ENCODE assay signal across 10 mouse cellular contexts in the genomic region with DNA sequence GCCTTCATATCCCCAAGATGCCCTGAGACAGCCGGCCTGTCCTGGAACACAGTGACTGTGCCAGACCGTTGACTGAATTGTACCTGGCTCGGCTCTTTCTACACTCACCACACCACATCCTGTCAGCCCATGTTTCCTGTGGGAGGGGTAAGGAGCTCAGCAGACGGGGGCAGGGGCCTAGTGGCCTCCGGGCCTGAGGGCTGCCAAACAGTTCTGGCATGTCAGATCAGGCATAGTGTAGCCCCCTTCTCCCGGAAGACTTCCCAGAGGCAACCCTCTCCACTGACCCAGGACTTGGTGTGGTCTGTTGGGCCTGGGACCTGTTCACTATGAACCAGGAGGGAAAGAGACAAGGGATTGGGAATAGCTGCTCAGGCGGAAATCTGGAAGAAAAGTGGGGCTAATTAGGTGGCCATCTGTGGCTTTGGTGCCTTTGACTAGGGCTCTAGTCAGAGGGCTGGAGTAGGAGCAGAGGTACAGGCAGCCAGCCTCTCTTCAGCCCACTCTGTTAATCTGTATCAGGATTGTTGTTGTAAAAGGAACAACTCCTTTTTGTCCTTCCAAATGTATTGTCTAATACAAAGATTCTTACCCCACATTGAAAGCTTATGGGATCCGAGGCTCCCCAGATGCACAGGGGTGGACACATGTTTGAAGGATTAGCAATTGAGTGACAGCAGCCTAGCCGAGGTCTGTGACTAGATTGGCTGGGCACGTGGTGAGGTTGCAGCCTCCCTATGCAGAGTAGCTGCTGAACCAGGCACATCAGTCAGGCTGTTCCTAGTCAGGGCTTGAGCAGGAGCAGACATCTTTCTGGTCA. TPM values are rescaled to one million over a fixed set of nuclear protein-coding genes. Genes with fewer than 3 reads are reported as not detected.
DNase-seq lines count a peak whose midpoint lies in the region; ATAC-seq and TF ChIP-seq lines count a peak whose summit lies in the region.
"Had no signal": no experiment of that assay in that cellular context is flagged by ENCODE, and none has a peak within 500 bp of the region (broad histone marks: within the 10 kb centered on the region; RNA-seq: fewer than 3 reads in every experiment).

No protein-coding gene starts in this region.

- no peaks in the 10 kb centered on the region for H3K9me3 ChIP-seq in limb, embryonic 10.5 days (replicated peaks)
- H3K9me3 ChIP-seq: neural tube, embryonic 12.5 days had no signal

- no peaks in the 10 kb centered on the region for H3K79me2 ChIP-seq in myocyte (ENCODE audit: control insufficient read depth, insufficient read depth)

- peak; percentile 39 for DNase-seq in adrenal gland, postnatal 14 days
- no peak for DNase-seq in adrenal gland, adult 2 months
- peak; percentile 80 for DNase-seq in T-cell, adult 2 months (ENCODE audit: low spot score)
- DNase-seq in limb, embryonic 10.5 days (ENCODE audit: low spot score), result no peak
- no peak for DNase-seq in ovary, postnatal 36 days (ENCODE audit: low spot score)
- DNase-seq in adrenal gland, adult (ENCODE audit: inconsistent age in 2 of 2, low spot score in 1 of 2), result no peak

- H3K27ac ChIP-seq in limb, embryonic 10.5 days, result peak overlapping the region; percentile 72
- H3K27ac ChIP-seq: neural tube, embryonic 12.5 days had no signal

- H3K27me3 ChIP-seq in limb, embryonic 10.5 days (ENCODE audit: low read depth, poor library complexity, severe bottlenecking), result no peaks in the 10 kb centered on the region
- no peaks in the 10 kb centered on the region for H3K27me3 ChIP-seq in myocyte (ENCODE audit: control insufficient read depth, insufficient read depth, insufficient read length)
- H3K27me3 ChIP-seq: neural tube, embryonic 12.5 days had no signal

- no peak for TF ChIP-seq POLR2A in myocyte (IDR thresholded peaks at IDR 0.05; ENCODE audit: insufficient read length, low read depth)

- H3K4me3 ChIP-seq in limb, embryonic 10.5 days, result no peak overlapping the region
- no peak overlapping the region for H3K4me3 ChIP-seq in myocyte
- H3K4me3 ChIP-seq: neural tube, embryonic 12.5 days had no signal

- H3ac ChIP-seq in myocyte (ENCODE audit: control insufficient read depth, insufficient read length), result no peak overlapping the region

- H3K36me3 ChIP-seq in limb, embryonic 10.5 days, result no peaks in the 10 kb centered on the region
- no peaks in the 10 kb centered on the region for H3K36me3 ChIP-seq in myocyte (ENCODE audit: control insufficient read depth, insufficient read depth)
- H3K36me3 ChIP-seq: neural tube, embryonic 12.5 days had no signal

- ATAC-seq in megakaryocyte-erythroid progenitor cell, adult 5-6 weeks (replicated peaks; ENCODE audit: low FRiP score, low TSS enrichment, poor library complexity, severe bottlenecking), result no peak

- no peak overlapping the region for H3K4me2 ChIP-seq in myocyte (ENCODE audit: low read depth)
- H3K4me2 ChIP-seq: neural tube, embryonic 12.5 days had no signal

- 56% methylated on average over 10 of the region's 10 CpGs for whole genome bisulfite sequencing in limb, embryonic 10.5 days

- H3K4me1 ChIP-seq in limb, embryonic 10.5 days, result peaks cover 16% of the 10 kb centered on the region

TF ChIP-seq in myocyte, 11 proteins besides CTCF, POLR2A, EP300 and RAD21:
- TF ChIP-seq USF1 (IDR thresholded peaks at IDR 0.05; ENCODE audit: low read depth), result peak; percentile 51
- no peak for TF ChIP-seq SRF (IDR thresholded peaks at IDR 0.05; ENCODE audit: control insufficient read depth, insufficient read length, low read depth)
- TF ChIP-seq MYOD1 (IDR thresholded peaks at IDR 0.05; ENCODE audit: control insufficient read depth in 1 of 3, insufficient read length in 2 of 3, low read depth in 2 of 3), result no peak

RNA-seq across cellular contexts. Expression of gene Ptgds, which starts 3.8 kb away (rescaled TPM):
- total RNA-seq in adrenal gland, postnatal 14 days (2021), result 8.7 and 9.9 TPM in 2 replicates
- total RNA-seq in adrenal gland, adult 2 months (2021), result 1 to 10 TPM; 2.5 to 2.7 TPM
- polyA plus RNA-seq in adrenal gland, adult 2 months (2012; rRNA removed), result 4.9 and 5.6 TPM in 2 replicates
- polyA plus RNA-seq in limb, embryonic 10.5 days (2016; fragmentation: Nextera tagmentation; extraction: Ambion mirVana), result not detected in 2 replicates
- polyA plus RNA-seq in myocyte (2012; fragmentation: generic; extraction: Trizol), result 9.8 TPM
- total RNA-seq in megakaryocyte-erythroid progenitor cell, adult 5-6 weeks (2014; fragmentation: Nextera tagmentation), result not detected in 2 replicates
- not detected in 2 replicates for total RNA-seq in megakaryocyte-erythroid progenitor cell, adult 5-6 weeks (2017)
- polyA plus RNA-seq: C2C12 had no signal

RNA-seq across cellular contexts. Expression of gene Paxx, which starts 5.1 kb away (rescaled TPM):
- total RNA-seq in adrenal gland, postnatal 14 days (2021), result 36.2 and 42.6 TPM in 2 replicates
- total RNA-seq in adrenal gland, adult 2 months (2021), result 10 to 100 TPM; 33.3 to 35.2 TPM
- 85.9 and 124 TPM in 2 replicates for polyA plus RNA-seq in adrenal gland, adult 2 months (2012; rRNA removed)
- 10.0 and 14.6 TPM in 2 replicates for polyA plus RNA-seq in limb, embryonic 10.5 days (2016; fragmentation: Nextera tagmentation; extraction: Ambion mirVana)
- polyA plus RNA-seq in myocyte (2012; fragmentation: generic; extraction: Trizol), result 64.3 TPM
- 34.5 and 36.3 TPM in 2 replicates for total RNA-seq in megakaryocyte-erythroid progenitor cell, adult 5-6 weeks (2014; fragmentation: Nextera tagmentation)
- total RNA-seq in megakaryocyte-erythroid progenitor cell, adult 5-6 weeks (2017), result 17.9 and 25.9 TPM in 2 replicates

RNA-seq across cellular contexts. Expression of gene Clic3, which starts 9.4 kb away (rescaled TPM):
- total RNA-seq in adrenal gland, postnatal 14 days (2021), result 0.74 and 1.0 TPM in 2 replicates
- under 1 TPM in 1 of 2 experiments, not detected in 1; 0.66 TPM for total RNA-seq in adrenal gland, adult 2 months (2021)
- 1.6 and 3.4 TPM in 2 replicates for polyA plus RNA-seq in adrenal gland, adult 2 months (2012; rRNA removed)
- 0.30 and 1.1 TPM in 2 replicates for polyA plus RNA-seq in limb, embryonic 10.5 days (2016; fragmentation: Nextera tagmentation; extraction: Ambion mirVana)
- polyA plus RNA-seq in myocyte (2012; fragmentation: generic; extraction: Trizol), result 13.5 TPM
- total RNA-seq in megakaryocyte-erythroid progenitor cell, adult 5-6 weeks (2014; fragmentation: Nextera tagmentation), result not detected in 2 replicates
- not detected in 2 replicates for total RNA-seq in megakaryocyte-erythroid progenitor cell, adult 5-6 weeks (2017)

RNA-seq across cellular contexts. Expression of gene Lcn12, which starts 27.7 kb away (rescaled TPM):
- not detected in 2 replicates for total RNA-seq in adrenal gland, postnatal 14 days (2021)
- total RNA-seq in adrenal gland, adult 2 months (2021), result not detected
- not detected in 2 replicates for polyA plus RNA-seq in adrenal gland, adult 2 months (2012; rRNA removed)
- polyA plus RNA-seq in limb, embryonic 10.5 days (2016; fragmentation: Nextera tagmentation; extraction: Ambion mirVana), result not detected in 2 replicates
- not detected for polyA plus RNA-seq in myocyte (2012; fragmentation: generic; extraction: Trizol)
- not detected in 2 replicates for total RNA-seq in megakaryocyte-erythroid progenitor cell, adult 5-6 weeks (2014; fragmentation: Nextera tagmentation)
- total RNA-seq in megakaryocyte-erythroid progenitor cell, adult 5-6 weeks (2017), result not detected in 2 replicates
- polyA plus RNA-seq: C2C12; neural tube, embryonic 12.5 days had no signal

RNA-seq across cellular contexts. Expression of gene Fbxw5, which starts 34.5 kb away (rescaled TPM):
- 79.3 and 81.4 TPM in 2 replicates for total RNA-seq in adrenal gland, postnatal 14 days (2021)
- 10 to 100 TPM; 83.9 to 89.5 TPM for total RNA-seq in adrenal gland, adult 2 months (2021)
- polyA plus RNA-seq in adrenal gland, adult 2 months (2012; rRNA removed), result 34.4 and 64.3 TPM in 2 replicates
- 83.6 and 94.6 TPM in 2 replicates for polyA plus RNA-seq in limb, embryonic 10.5 days (2016; fragmentation: Nextera tagmentation; extraction: Ambion mirVana)
- polyA plus RNA-seq in myocyte (2012; fragmentation: generic; extraction: Trizol), result 53.6 TPM
- total RNA-seq in megakaryocyte-erythroid progenitor cell, adult 5-6 weeks (2014; fragmentation: Nextera tagmentation), result 50.4 and 64.5 TPM in 2 replicates
- 24.0 and 28.9 TPM in 2 replicates for total RNA-seq in megakaryocyte-erythroid progenitor cell, adult 5-6 weeks (2017)

Comparison
In these comparisons a context has a peak if more than half of its experiments do, and no peak if none do; other contexts are left out.
1. DNase-seq: peak in adrenal gland, postnatal 14 days (single experiment) and T-cell, adult 2 months (single experiment); none in adrenal gland, adult 2 months (single experiment), limb, embryonic 10.5 days (single experiment), ovary, postnatal 36 days (single experiment) and adrenal gland, adult (0 of 2).